Mouse (Mus musculus) hindbrain, embryonic 16.5 days (tissue): Measurements from ENCODE around the gene Tbxas1. TPM values are rescaled to one million over a fixed set of nuclear protein-coding genes. Genes with fewer than 3 reads are reported as not detected.

Experiments
- ATAC-seq: fragments of 200-750 bp; cut with Nextera tagmentation; 2 replicates; pipeline ENCODE4 v1.8.0; 2017; ENCODE audit warnings: moderate TSS enrichment, moderate library complexity
- H3K27ac ChIP-seq: fragments of 300-500 bp; sonication (generic); 2 replicates; pipeline ENCODE4 v1.5.1; 2014; ENCODE audit warnings: low read depth, mild to moderate bottlenecking, control low read depth, low read length, moderate library complexity
- H3K27me3 ChIP-seq: fragments of 300-500 bp; sonication (generic); replicated peaks from 2 replicates; pipeline ENCODE4 v1.6.1; 2014; ENCODE audit warnings: low read length; ENCODE audit not compliant: control insufficient read depth, insufficient read depth
- H3K36me3 ChIP-seq: fragments of 300-500 bp; sonication (generic); 2 replicates; pipeline ENCODE4 v1.6.1; 2014; ENCODE audit warnings: mild to moderate bottlenecking, low read length, moderate library complexity, mixed read lengths; ENCODE audit not compliant: control insufficient read depth, insufficient read depth
- H3K4me1 ChIP-seq: fragments of 300-500 bp; sonication (generic); 2 replicates; pipeline ENCODE4 v1.6.1; 2014; ENCODE audit warnings: low read depth, low read length; ENCODE audit not compliant: control insufficient read depth, insufficient read depth
- H3K4me2 ChIP-seq: fragments of 300-500 bp; sonication (generic); 2 replicates; pipeline ENCODE4 v1.6.1; 2014; ENCODE audit warnings: mild to moderate bottlenecking, low read length, control low read depth, moderate library complexity
- H3K4me3 ChIP-seq: fragments of 300-500 bp; sonication (generic); 2 replicates; pipeline ENCODE4 v1.5.1; 2014; ENCODE audit warnings: mild to moderate bottlenecking, low read length, control low read depth, moderate library complexity
- H3K9ac ChIP-seq: fragments of 300-500 bp; sonication (generic); 2 replicates; pipeline ENCODE4 v1.6.1; 2014; ENCODE audit warnings: low read depth, mild to moderate bottlenecking, control low read depth, low read length, moderate library complexity
- H3K9me3 ChIP-seq: fragments of 300-500 bp; sonication (generic); 2 replicates; pipeline ENCODE4 v1.6.1; 2014; ENCODE audit warnings: mild to moderate bottlenecking, low read length, moderate library complexity; ENCODE audit not compliant: control insufficient read depth
- WGBS: fragments of 180-500 bp; shearing (Covaris S2); extraction: QIAGEN DNeasy Blood & Tissue Kit; methylation state at CpG from one replicate; pipeline ENCODE4 v1.1.7; 2014; 5-methylcytosine and 5-hydroxymethylcytosine counted together
- polyA plus RNA-seq: library from polyadenylated mRNA; unstranded; fragments of >200 nt; fragmentation: Nextera tagmentation; extraction: Ambion mirVana; gene quantifications from 2 replicates; pipeline ENCODE4 v1.2.1, GENCODE M21; 2015

Tbxas1 gene
- polyA plus RNA-seq, 1 experiment from 2014 or later: 2.0 TPM

DNA sequence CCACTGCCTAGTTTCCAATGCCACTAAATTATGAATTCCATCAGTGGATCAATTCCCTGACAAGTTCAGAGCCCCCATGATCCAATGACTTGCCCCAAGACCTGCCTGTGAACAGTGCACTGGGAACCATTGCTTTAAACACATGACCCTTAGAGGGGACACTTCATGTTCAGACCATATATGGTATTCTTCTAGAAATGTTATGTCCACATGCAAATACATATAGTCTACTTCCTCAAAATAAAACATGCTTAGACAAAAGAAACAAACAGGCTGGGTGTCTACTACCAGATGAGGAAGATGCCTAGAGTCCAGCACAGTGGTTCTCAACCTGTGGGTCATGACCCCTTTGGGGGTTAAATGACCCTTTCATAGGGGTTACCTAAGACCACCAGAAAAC, 201.3 kb downstream of the Tbxas1 start:
- no peak overlapping the region for H3K4me3 ChIP-seq
- no peak overlapping the region for H3K9ac ChIP-seq
- peaks cover 4% of the 10 kb centered on the region; the same call in 1 of the 2 replicates for H3K4me1 ChIP-seq
- H3K27ac ChIP-seq: no peak overlapping the region
- H3K4me2 ChIP-seq: no peak overlapping the region
- no peak for ATAC-seq
- no peaks in the 10 kb centered on the region for H3K36me3 ChIP-seq
- no peaks in the 10 kb centered on the region for H3K27me3 ChIP-seq
- H3K9me3 ChIP-seq: no peaks in the 10 kb centered on the region

DNA sequence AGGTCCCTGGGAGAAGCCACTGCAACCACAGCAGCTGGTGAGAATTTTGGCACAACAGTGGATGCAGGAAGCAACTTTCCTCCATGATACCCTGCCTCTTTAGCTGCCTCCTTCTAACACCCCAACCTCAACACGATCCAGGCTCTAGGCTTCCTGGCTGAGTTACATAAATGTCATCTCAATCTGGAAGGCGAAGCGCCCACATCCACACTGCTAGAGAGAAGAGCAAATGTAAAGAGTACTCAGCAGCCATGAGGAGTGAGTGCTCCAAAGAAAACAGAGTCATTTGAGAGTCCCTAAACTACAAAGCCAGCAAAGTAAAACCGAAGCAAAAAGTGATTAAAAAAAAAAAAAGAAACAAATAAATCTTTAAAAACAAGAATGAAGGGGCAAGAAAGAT, 229.4 kb downstream of the Tbxas1 start:
- H3K4me2 ChIP-seq: no peak overlapping the region
- no peak overlapping the region for H3K4me3 ChIP-seq
- no peaks in the 10 kb centered on the region for H3K27me3 ChIP-seq
- no peak overlapping the region for H3K27ac ChIP-seq
- H3K36me3 ChIP-seq: no peaks in the 10 kb centered on the region
- no peaks in the 10 kb centered on the region for H3K9me3 ChIP-seq
- ATAC-seq: no peak
- no peaks in the 10 kb centered on the region for H3K4me1 ChIP-seq
- no peak overlapping the region for H3K9ac ChIP-seq
- WGBS: 85% methylated on average over 4 of the region's 4 CpGs

DNA sequence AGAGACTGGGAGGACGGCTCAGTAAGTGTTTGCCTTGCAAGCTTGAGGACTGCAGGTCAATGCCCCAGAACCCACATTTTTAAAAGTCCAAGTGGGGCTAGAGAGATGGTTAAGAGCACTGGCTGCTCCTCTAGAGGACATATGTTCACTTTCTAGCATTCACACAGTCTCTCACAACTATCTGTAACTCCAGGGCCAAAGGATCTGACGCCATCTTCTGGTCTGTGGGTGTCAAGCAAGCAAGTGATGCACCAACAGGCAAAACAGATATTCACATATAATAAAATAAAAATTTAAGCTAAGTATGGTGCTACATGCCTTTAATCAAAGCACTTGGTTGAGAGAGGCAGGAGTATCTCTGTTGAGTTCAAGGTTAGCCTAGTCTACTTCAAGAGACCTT, 231.6 kb downstream of the Tbxas1 start:
- no peaks in the 10 kb centered on the region for H3K9me3 ChIP-seq
- 57% methylated on average over 2 of the region's 2 CpGs for WGBS
- no peak overlapping the region for H3K4me2 ChIP-seq
- H3K4me3 ChIP-seq: no peak overlapping the region
- no peaks in the 10 kb centered on the region for H3K4me1 ChIP-seq
- no peak for ATAC-seq
- H3K27me3 ChIP-seq: no peaks in the 10 kb centered on the region
- H3K9ac ChIP-seq: no peak overlapping the region
- H3K27ac ChIP-seq: no peak overlapping the region
- no peaks in the 10 kb centered on the region for H3K36me3 ChIP-seq

DNA sequence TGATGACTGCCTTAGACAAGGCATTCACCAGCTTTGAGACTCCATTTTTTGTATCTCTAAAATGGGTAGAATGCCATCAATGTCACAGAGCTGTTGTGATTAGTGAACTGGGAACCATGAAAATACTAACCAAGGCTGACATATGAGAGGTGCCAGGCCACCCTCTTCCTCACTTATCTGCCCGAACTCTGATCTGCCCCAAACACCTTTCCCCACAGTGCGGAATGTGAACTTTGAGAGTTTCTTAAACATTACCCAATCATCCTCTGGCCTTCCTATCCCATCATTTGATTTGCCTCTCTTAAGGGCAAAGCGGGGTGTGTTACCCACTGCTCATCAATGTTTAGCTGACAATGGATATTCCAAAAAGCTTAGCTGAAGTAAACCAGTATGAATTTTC, 237.5 kb downstream of the Tbxas1 start:
- peaks cover 10% of the 10 kb centered on the region for H3K27me3 ChIP-seq
- 100% methylated on average over 3 of the region's 3 CpGs for WGBS
- no peak overlapping the region for H3K4me2 ChIP-seq
- ATAC-seq: no peak
- H3K4me1 ChIP-seq: peaks cover 3% of the 10 kb centered on the region
- H3K27ac ChIP-seq: no peak overlapping the region
- H3K9ac ChIP-seq: no peak overlapping the region
- H3K36me3 ChIP-seq: no peaks in the 10 kb centered on the region
- no peaks in the 10 kb centered on the region for H3K9me3 ChIP-seq
- no peak overlapping the region for H3K4me3 ChIP-seq

DNA sequence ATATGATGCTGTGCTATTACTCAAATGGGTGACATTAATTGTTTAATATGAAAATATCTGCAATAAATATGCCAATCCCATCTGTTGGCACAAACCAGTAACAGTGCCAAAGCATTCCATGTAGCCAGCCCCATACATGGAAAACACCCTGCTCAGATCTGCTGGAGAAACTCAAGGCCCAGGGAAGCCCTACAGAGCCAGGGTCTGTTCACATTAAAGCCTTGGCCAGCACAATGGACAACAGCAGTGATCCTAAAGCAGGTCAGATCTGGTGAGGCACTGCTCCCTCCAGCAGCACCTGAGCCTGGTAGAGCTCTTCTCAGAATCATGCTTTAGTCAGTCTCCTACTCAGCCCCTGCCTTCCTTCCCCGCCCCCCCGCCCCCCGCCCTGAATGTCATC, 237.9 kb downstream of the Tbxas1 start:
- 90% methylated on average over 3 of the region's 3 CpGs for WGBS

DNA sequence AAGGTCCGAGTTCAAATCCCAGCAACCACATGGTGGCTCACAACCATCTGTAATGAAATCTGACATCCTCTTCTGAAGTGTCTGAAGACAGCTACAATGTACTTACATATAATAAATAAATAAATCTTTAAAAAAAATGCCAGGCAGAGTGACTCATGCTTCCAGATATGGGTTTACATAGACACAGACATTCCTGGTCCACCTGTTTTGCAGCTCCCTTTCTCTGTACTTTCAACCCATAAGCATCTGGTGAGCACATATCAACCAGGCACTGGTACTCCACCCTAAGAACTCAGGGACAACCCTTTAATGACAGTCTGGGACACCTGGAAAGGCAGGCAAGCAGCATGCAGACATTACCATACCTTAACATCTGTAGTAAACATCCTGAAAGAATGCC, 240.2 kb downstream of the Tbxas1 start:
- Histone ChIP-seq H3K27me3 (peaks cover 21% of the 10 kb centered on the region), H3K4me2 (no peak overlapping the region), H3K4me3 (no peak overlapping the region), H3K36me3 (no peaks in the 10 kb centered on the region), H3K4me1 (peaks cover 4% of the 10 kb centered on the region), H3K27ac (no peak overlapping the region), H3K9ac (no peak overlapping the region), H3K9me3 (peaks cover 4% of the 10 kb centered on the region)
- no peak for ATAC-seq
- WGBS: 81% methylated on average over 1 of the region's 1 CpGs

More for the DNA sequence above, 237.9 kb downstream of the Tbxas1 start:
- no peak overlapping the region for H3K4me2 ChIP-seq
- no peaks in the 10 kb centered on the region for H3K36me3 ChIP-seq
- no peak for ATAC-seq
- H3K4me3 ChIP-seq: no peak overlapping the region
- peaks cover 4% of the 10 kb centered on the region for H3K4me1 ChIP-seq
- H3K9ac ChIP-seq: no peak overlapping the region
- H3K27me3 ChIP-seq: peaks cover 13% of the 10 kb centered on the region
- H3K27ac ChIP-seq: no peak overlapping the region
- H3K9me3 ChIP-seq: no peaks in the 10 kb centered on the region

DNA sequence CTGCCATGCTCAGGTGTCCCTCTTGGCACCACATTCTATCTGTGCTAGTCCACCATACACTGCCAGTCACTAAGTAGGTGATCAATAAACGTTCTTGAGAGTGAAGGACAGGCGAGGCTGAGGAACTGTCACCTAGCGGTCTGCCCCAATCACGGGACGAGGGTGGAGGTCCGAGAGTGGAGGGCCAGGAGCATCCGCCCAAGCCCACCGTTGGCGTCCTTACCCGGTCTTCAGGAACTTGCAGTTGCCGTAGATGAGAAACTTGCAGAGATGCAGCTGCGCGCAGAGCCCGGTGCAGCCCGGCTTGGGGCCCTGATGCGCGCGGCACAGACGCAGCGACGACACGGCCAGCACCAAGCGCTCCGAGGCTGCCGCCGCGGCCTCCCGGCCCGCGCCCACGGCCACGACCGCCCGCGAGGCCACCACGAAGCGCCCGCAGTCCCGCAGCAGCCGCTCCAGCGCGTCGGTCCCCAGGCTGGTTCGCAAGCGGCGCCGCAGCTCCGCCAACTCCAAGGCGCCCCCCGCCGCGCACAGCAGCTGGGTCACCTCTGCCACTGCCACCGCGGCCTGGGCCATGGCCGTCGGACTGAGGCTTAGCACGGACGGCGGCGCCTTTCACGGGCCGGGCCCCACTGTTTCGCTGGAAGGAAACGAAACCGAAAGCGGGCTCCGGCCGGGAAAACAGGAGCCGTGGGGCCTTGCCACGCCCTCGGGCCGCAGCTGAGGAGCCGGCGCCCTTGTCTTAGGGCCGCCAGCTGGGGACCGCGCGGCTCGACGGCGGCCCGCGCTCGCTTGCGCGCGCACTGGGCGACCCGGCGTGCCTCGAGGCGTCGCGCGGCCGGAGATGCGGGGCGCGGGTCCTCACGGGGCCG, 242.6 kb downstream of the Tbxas1 start, which contains the start of gene Parp12:
Gene Parp12 (minus strand): TSS at position 766 of the 872 bp plus-strand sequence.
- Histone ChIP-seq H3K4me3 (peak within 1 kb of the TSS; percentile 65), H3K27ac (no peak within 1 kb of the TSS), H3K4me2 (peak within 1 kb of the TSS; percentile 77), H3K27me3 (peaks cover 21% of the 10 kb centered on the region), H3K36me3 (no peaks in the 10 kb centered on the region), H3K4me1 (peaks cover 4% of the 10 kb centered on the region), H3K9me3 (peaks cover 4% of the 10 kb centered on the region), H3K9ac (peak within 1 kb of the TSS; percentile 72)
- 2% methylated on average over 82 of the region's 101 CpGs for WGBS
- peak; percentile 78 for ATAC-seq

DNA sequence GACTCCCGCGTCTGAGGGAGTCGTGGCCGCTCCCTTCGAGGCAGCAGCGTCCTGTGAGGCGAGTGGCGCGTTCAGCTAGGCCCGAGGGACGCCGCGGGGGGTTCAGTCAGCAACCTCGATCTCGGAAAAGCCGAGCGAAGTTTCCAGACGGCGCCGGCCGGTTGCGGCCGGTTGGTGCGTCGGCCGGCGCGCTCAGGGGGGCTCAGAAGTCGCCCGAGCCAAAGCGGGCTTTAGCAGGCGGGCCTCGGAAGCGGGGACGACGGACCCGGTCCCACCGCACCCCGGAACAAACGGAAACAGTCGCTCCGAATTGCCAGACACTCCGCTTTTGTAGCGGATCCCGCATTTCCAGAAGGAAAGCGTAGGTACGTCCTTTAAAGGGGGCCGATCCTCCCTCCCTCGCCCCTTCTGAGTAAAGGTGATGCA, 243.3 kb downstream of the Tbxas1 start:
- Histone ChIP-seq H3K27ac (no peak overlapping the region), H3K4me3 (peak overlapping the region; percentile 65), H3K9me3 (peaks cover 4% of the 10 kb centered on the region), H3K4me1 (peaks cover 4% of the 10 kb centered on the region), H3K27me3 (peaks cover 21% of the 10 kb centered on the region), H3K36me3 (no peaks in the 10 kb centered on the region), H3K4me2 (peak overlapping the region; percentile 77), H3K9ac (peak overlapping the region; percentile 72)
- ATAC-seq: peak; percentile 35; the same call in 1 of the 2 replicates
- 12% methylated on average over 48 of the region's 49 CpGs for WGBS

DNA sequence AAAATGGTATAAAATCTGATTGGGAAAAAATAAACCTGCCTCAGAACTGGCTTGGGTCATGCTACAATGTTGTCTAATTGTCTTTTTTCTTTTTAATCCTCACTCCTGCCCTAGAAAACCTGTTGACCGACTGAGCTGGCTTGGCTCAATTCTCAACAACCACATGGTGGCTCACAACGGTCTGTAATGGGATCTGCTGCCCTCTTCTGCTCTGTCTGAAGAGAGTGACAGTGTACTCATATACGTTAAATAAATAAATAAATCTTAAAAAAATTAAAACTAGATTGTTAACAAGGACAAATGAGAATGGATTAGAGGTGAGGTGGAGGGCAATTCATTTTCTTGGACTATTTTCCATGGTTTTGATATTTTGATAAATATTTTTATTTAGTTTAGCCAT, 245.5 kb downstream of the Tbxas1 start:
- Histone ChIP-seq H3K9ac (no peak overlapping the region), H3K36me3 (no peaks in the 10 kb centered on the region), H3K4me2 (no peak overlapping the region), H3K9me3 (peaks cover 4% of the 10 kb centered on the region), H3K27me3 (peaks cover 21% of the 10 kb centered on the region), H3K27ac (no peak overlapping the region), H3K4me1 (peaks cover 4% of the 10 kb centered on the region), H3K4me3 (no peak overlapping the region)
- WGBS: 62% methylated on average over 3 of the region's 3 CpGs
- no peak for ATAC-seq
